Mouse (Mus musculus): Measurements from ENCODE around the gene Slc25a30.

DNA sequence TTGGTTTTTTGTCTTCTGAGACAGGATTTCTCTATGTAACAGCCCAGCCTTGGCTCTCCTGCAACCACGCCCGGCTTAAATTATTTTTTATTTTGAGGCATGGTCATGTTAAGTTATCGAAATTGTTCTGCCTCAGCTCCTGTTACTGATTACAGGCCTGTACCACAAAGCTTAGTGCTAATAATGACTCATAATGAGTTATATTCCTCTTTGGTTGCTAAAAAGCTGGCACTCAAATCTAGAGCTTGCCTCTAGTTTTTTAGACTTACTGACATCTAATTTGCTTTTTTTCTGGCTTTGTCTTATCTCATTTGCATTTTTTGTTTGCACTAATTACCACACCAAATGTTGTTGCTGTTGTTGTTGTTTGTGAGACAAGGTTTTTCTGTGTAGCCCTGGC lies 49.7 kb upstream of the Slc25a30 start:
- no peak for TF ChIP-seq MAFK (IDR thresholded peaks at IDR 0.05; ENCODE audit: insufficient read depth, low read depth, low read length)
- TF ChIP-seq ZNF384 (IDR thresholded peaks at IDR 0.05; ENCODE audit: low read depth, low read length): no peak
- TF ChIP-seq CHD2 (IDR thresholded peaks at IDR 0.05; ENCODE audit: low read depth, low read length): no peak
